Mouse (Mus musculus): ENCODE measurements around the gene Kcnt1.
"Not testable (repeated sequence)": the region's sequence is repeated elsewhere in the genome, so short reads cannot be mapped to it uniquely, and the experiment has no call there.

Gene Kcnt1

DNA sequence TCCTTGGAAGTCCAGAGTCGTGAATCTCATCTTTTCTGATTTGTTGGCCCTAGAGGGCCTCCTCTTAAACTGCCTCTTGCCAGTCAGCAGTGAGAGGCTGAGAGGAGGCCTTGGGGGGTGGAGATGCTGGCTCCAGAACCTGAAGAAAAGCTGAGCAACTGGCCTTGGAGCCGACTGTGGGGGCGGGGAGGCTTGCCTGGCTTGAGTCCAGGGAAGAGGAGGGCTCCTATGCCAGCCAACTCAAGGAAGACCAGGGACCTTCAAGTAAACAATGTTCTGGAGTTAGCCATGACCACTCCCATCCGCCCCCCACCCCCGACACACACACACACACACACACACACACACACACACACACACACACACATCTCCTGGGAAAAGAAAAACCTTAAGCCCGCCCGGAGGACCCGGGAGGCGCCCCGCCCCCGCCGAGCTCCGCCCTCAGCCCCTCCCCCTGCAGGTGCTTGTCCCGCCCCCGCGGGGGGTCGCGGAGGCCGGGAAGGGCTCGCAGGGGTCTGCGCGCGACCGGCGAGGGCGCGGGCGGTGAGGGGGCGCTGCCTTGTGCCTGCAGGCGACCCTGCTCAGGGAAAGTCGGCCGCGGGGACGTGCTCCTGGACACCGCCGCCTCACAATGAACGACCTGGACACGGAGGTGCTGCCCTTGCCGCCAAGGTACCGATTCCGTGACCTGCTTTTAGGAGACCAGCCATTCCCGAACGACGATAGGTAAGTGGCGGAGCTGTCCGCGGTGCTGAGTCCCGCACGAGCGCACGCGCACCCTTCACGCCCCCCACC lies at the start of gene Kcnt1:
Gene Kcnt1, plus strand, starts transcription at position 398 of the 795 bp plus-strand sequence.
- peak in 1 of 2 experiments; percentile 41 for DNase-seq (ENCODE audit: low spot score in 2 of 2)

DNA sequence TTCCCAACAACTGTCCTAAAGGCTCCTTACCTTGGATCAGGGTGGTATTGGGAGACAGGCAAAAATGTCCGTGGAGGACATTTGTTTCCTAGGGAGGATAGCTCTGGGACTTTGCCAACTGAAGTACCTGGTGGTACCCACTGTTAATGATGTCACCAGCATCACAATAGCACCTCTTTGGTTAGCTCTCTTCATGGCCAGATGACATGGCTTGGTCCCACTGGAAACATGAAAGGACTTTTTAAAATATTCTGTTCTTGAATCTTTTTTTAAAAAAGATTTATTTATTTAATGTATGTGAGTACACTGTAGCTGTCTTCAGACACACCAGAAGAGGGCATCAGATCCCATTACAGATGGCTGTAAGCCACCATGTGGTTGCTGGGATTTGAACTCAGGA lies 47.8 kb upstream of the Kcnt1 start, which contains the start of gene Glt6d1:
Gene Glt6d1, minus strand, starts transcription at position 101 of the 400 bp plus-strand sequence.
- DNase-seq (ENCODE audit: low spot score in 2 of 2): not testable (repeated sequence)

DNA sequence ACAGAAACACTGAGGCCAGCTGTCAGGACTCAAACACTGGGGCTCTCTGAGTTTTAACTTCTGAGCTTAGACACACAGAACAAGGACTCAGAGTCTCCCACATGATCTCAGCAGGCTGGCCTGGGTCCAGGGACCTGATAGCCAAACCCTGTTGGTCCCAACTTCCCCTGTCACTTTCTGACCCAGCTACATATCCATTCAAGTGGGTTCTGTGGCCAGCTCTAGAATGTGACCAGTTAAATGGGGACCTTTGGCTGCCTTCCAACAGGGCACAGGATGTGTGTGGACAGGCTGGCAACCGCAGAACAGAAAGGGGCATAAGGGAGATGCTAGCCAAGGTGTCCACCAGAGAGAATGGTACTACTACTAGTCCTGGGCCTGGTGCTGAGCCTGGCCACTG lies 40.7 kb upstream of the Kcnt1 start, which contains the start of gene Lcn9:
Gene Lcn9, plus strand, starts transcription at position 348 of the 400 bp plus-strand sequence.
- DNase-seq (ENCODE audit: low spot score in 2 of 2): no peak

- DNase-seq (ENCODE audit: low spot score in 2 of 2): no peak
Observed at GRCm38 (mm10) chr2:25824751-25825150, 38.8 kb upstream of the Kcnt1 start.

- no peak for DNase-seq (ENCODE audit: low spot score in 2 of 2)
Observed at GRCm38 (mm10) chr2:25828344-25828947, 35.1 kb upstream of the Kcnt1 start.

GRCm38 (mm10) chr2:25830786-25831185 lies 32.7 kb upstream of the Kcnt1 start:
- DNase-seq (ENCODE audit: low spot score in 2 of 2): no peak

DNA sequence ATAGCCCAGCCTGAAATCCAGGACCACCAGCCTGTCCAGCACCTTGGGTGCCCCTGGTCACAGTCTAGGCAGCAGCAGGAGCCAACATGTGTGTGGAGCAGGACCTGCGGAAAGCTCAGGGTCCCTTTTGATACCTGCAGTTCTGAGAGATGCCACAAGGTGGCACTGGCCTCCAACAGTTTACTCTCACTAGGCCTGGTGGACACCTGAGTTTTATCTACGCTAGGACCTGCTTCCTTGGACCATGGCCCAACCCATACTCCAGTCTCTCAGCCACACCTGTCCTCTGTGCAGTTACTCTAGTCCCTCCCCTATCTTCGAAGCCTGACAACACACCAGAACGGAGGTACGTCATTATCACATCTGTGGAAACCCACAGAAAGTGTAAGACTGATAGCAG lies 27.2 kb upstream of the Kcnt1 start:
- DNase-seq (ENCODE audit: low spot score in 2 of 2): peak; percentile 83 to 88

- DNase-seq (ENCODE audit: low spot score in 2 of 2): no peak
Observed at GRCm38 (mm10) chr2:25842161-25842560, 21.4 kb upstream of the Kcnt1 start.

GRCm38 (mm10) chr2:25842758-25843157 lies 20.8 kb upstream of the Kcnt1 start:
- DNase-seq (ENCODE audit: low spot score in 2 of 2): no peak

DNA sequence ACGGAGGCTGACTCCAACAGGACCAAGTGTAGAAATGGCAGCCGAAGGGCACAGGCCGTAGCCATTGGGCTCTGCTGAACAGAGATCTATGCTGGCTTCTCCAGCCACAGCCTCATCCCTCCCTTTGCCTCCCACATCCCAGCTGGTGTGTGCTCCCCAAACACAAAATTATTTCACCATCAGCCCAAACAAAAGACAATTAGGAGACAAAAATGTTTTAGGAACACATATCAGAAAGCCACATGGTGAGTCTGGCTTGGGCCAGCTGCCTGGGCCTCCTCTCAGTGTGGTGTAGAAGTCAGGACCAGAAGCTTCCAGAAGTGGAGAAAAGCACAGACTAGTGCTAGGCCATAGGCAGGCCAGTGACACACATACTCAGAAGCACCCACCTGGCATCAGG lies 19.4 kb upstream of the Kcnt1 start:
- no peak for DNase-seq (ENCODE audit: low spot score in 2 of 2)

DNA sequence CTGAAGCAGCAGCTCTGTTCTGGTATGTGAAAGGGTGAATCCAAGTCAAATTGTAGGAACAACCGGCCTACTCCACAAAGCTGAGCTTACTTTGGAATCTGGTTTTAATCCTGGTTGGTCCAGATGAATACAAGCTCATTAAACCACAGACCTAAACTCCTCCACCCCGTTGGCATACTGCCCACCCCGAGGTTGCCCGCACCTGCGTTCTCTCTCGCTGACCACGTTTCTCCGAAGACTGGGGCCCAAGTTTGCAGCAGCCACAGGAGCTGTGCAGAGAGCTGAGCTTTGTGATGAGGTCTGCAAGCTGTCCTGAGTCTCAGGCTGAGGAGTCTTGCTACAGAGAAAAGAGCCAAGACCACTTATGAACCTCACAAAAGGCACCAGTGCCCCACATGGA lies 17.0 kb upstream of the Kcnt1 start:
- DNase-seq (ENCODE audit: low spot score in 2 of 2): no peak

DNA sequence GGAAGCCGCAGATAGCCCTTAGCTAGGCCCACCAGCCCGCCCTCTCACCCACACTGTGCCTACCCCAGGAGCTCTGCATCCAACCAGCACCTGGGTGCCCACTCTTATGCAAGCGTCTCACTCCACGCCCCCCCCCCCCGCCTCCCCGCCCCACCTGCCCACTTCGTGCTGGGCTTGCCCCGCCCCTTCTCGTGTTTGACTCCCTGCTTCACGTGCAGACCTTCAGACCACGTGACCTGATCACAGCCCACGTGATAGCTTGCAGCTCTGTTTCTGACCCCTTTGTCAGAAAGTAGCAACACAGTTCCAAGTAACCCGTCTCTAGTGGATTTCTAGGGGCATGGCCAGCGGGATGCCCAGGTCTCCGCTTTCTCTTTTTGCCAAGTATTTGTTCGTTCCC lies 16.3 kb upstream of the Kcnt1 start, which contains the start of gene Sohlh1:
Gene Sohlh1, minus strand, starts transcription at position 23 of the 400 bp plus-strand sequence.
- DNase-seq (ENCODE audit: low spot score in 2 of 2): no peak

DNA sequence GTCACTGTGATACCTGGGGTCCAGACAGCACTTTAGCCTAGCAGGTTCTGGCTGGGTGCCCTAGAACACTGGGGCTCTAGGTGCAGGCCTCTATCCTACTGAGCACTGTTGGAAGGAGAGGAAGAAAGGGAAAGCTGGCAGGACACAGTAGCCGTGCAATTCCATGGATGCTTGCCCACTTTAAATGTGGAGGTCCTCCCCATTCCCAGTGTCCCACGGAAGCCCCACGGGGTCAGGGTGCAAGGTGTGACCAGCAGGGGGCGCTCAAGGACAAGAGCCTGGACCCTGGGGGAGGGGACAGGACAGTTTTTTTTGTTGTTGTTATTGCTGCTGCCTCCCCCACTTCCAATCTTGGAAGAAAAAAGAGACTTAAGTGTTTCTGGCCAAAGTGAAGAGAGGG lies 13.2 kb upstream of the Kcnt1 start:
- peak in 1 of 2 experiments; percentile 47 for DNase-seq (ENCODE audit: low spot score in 2 of 2)

DNA sequence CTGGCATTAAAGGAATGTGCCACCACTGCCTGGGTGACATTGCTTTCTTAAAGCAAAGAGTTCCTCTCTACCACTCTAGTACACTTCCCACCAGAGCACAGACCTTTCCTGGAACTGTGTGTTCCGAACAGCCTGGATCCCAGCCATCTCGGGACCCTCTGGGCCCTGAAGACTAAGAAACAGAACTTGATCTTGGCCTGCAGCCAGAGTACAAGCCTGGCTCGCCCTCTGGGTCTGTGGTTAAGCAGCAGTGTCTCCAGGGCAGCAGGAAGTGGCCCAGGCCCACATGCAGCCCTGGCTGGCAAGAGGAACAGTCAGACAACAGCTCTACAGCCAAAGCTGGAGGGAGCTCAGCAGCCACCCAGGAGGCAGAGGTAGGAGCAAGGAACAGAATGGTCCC lies 10.9 kb upstream of the Kcnt1 start:
- peak in 1 of 2 experiments; percentile 39 for DNase-seq (ENCODE audit: low spot score in 2 of 2)

DNA sequence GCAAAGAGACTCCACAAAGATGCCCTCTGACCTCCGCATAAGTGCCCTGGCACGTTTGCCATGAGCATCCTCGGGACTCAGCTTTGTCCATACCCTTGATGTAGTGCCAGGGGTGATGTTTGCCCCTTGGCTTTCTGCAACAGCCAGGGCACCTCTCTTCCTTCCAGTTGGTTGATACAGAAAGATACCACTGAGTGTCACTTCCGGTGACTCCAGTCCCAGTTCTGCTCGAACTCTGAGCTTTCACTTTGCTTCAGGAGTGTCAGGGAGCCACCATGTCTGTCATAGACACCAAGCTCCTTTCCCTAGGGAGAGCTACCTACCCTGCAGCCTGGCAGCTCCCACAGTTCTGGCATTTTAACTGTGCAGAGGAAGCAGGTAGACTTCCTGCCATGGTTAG lies 9.5 kb upstream of the Kcnt1 start:
- DNase-seq (ENCODE audit: low spot score in 2 of 2): no peak

GRCm38 (mm10) chr2:25859891-25860290 lies 3.6 kb upstream of the Kcnt1 start:
- no peak for DNase-seq (ENCODE audit: low spot score in 2 of 2)

DNA sequence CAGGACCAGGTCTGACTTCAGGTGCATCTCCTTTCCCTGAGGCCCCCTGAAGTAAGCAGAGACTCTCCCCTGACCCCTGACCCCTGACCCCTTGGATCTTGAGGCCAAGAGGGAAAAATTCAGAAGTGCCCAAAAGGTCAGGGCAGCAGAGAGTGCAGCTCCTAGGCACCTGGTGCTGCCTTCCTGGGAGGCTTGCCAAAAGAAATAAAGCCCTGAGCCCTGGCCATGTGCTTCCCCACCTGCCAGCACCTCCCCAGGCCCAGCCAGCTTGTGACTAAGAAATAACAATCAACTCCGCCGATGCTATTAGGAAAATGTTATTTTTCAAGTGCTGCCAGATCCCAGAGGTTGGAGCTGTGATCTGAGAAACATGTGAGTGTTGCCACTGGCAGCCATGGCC lies 1.5 kb upstream of the Kcnt1 start:
- no peak for DNase-seq (ENCODE audit: low spot score in 2 of 2)

DNA sequence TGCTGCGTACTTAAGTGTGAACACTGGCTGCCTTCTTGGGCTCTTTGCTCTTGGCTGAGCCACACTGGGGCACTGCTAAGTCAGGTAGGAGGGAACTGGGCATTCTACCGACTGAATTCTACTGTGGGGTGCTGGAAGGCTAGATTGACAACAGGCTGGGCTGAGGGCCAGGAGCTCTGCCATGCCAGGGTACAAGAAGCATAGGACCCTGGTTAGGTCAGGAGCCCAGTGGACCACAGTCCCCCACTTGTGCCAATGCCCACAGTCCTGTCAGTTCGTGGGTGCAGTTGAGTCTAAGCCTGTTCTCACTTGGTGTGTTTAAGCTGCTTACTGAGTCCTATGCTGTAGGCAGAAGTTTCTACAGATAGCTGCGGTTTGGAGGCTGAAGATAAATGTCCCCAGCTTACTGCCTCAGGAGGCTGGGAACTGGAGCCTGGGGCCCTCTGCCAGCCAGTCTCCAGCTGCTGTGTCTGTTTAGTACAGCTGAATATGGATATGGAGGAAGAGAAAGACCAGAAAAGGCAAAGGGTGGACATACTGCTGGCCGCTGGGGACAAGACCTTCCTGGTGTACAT lies 751 bp upstream of the Kcnt1 start:
- no peak for DNase-seq (ENCODE audit: low spot score in 2 of 2)

- DNase-seq (ENCODE audit: low spot score in 2 of 2): no peak
Observed at GRCm38 (mm10) chr2:25864230-25864629, 696 bp downstream of the Kcnt1 start.

DNA sequence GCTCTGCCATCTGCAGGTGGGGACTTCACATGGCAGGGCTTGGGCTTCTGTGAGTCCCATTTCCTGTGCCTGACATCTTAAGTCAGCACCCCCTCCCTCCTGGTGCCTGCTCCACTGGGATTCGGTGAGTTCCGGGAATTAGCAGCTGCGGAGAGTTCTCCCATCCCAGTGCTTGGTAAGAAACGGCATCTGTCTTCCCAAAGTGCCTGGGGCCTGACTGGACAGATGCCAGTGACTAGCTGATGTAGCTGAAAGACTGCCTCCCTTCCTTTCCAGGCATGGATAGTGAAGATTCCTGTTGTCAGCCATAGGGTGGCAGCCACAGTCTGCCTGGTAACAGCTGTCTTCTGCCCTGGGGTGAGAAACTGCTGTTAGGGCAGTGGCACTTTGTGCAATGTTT lies 1.9 kb downstream of the Kcnt1 start:
- DNase-seq (ENCODE audit: low spot score in 2 of 2): peak in 1 of 2 experiments; percentile 57

GRCm38 (mm10) chr2:25866656-25867055 lies 3.1 kb downstream of the Kcnt1 start:
- DNase-seq (ENCODE audit: low spot score in 2 of 2): no peak

DNA sequence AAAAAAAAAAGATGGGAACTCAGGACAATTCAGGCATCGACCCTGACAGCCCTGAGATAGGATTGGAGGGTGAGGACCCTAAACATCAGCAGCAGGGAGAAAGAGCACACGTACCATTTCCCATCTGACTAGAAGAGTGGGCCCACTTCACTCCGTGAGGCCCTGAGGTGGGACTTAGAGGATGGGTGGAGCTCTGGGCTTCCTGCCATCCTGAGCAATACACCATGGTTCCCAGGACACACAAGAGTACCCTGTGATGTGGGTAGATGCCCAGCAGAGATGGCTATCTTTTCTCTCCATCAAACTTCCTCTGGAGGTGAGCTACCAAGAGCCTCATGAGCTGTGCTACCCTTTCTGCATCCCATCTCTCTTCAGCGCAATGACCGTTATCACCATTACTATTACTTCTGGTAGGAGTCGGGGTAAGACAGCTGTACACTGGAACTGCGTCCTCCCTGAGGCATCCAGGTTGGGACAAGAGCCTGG lies 13.8 kb downstream of the Kcnt1 start:
- DNase-seq (ENCODE audit: low spot score in 2 of 2): no peak
